Mouse (Mus musculus) layer of hippocampus, postnatal 36 days (tissue): ENCODE results near the gene Tenm3. TPM values are rescaled to one million over a fixed set of nuclear protein-coding genes. Genes with fewer than 3 reads are reported as not detected.

ENCODE experiments used
- DNase-seq, 2 experiments: peaks; one replicate each; pipeline ENCODE4 v3.0.0; 2022
- total RNA-seq, 2 experiments: library from RNA; stranded (reverse); gene quantifications; 2 replicates each; pipeline ENCODE4 v1.2.3; 2021

Tenm3 gene
- total RNA-seq, 2 experiments from 2014 or later: 75.0 to 76.7 TPM

DNA sequence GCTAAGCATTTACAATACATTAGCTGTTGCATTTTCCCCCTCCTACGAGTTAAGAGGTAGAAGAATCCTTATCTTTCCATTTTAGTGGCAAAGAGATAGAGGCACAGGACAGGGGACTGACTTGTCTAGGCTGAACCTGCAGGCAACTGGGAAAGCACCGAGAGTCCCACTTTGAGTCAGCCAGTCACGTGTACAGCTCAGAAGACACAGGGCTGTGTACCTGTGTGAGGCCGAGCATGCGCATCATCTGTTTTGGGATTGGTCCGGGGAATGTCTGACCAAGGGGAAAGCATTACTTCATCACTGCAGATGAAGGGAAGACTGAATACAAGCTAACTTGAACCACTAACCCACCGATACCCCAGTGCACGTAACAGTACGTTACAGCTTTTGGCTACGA, 526.3 kb downstream of the Tenm3 start:
- no peak for DNase-seq

DNA sequence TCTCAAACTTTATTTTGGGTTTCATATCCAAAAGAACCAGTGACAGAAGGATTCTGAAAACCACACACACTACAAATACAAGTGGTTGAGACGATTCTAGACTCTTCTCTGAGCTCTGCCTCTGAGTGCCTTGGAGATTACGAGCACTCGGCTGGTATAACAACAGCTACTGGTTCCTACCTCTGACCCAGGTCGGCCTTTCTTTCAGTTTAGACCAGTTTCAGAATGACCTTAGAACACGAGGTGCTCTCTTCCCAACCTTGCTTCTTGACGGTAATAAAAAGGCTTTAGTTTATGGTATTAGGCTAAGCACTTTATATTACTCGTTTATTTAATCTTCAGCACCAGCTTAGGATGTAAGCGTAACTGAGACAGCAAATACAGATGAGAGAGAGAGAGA, 528.1 kb downstream of the Tenm3 start:
- no peak for DNase-seq

DNA sequence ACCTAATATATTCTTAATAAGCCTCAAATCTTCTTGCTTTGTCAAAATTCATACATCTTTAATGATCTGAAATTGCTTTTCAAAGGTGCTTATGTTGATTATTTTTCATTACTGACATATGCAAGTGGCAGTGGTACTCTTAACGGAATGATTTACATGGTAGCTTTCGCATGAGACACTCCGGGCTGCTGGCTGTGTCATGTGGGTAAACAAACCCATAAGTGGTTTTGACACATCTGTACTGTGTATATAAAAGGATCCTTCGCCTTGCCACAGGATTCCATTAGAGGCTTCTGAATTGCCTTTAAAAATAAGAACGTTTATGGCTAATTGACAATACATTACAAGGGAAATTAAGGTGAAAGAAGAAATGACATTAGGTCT, 529.8 kb downstream of the Tenm3 start:
- DNase-seq: no peak

DNA sequence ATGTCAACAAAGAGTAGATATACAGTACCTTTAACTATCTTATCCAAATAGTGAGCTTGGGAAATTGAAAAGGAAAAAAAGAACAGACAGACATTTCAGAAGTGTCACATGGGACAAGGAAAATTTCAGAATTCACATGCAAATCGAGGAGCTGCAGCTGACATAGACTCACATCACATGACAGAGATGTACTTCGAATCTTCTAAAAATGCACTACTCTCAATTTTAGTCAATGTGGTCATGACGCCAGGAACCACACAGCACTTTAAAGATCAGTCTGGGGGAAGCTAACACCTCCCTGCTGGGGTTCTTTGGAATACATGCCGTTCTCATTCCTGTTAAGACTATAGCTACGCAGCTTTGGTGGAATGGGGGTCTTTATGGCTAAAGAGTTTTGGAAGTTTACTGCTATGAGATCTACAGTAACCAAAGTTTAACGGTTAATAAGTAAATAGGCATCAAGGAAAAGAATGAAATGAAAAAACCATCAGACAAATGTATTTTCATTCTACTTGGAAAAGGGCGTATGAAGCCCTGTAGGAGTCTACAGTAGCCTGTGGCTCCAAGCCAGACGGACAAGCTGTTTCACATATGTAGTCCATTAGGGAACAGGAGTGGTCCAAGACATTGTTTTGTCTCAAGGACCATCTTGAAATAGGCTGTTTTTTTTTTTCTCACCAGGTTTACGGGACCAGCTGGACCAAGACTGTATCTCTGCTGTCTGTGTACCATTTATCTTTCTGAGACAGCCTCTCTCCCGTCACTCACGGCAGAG, 530.4 kb downstream of the Tenm3 start:
- no peak for DNase-seq

DNA sequence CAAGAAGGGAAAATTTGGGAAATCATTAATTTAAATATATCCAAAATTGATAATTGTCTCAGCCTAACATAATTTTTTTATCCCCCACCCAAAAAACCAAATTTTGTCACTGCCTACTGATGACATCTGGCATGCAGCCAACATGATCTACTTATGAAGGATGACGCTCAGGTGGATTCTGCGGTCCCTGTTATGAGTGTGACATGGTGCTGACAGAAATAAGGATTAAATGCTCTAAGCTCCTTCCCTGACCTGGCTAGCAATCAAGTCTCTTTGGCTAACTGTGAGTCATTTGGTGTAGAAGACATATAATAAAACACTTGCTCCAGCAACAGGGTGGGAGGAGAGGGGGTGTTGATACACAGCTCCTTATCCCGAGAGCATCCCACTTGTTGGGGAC, 532.0 kb downstream of the Tenm3 start:
- DNase-seq: no peak

DNA sequence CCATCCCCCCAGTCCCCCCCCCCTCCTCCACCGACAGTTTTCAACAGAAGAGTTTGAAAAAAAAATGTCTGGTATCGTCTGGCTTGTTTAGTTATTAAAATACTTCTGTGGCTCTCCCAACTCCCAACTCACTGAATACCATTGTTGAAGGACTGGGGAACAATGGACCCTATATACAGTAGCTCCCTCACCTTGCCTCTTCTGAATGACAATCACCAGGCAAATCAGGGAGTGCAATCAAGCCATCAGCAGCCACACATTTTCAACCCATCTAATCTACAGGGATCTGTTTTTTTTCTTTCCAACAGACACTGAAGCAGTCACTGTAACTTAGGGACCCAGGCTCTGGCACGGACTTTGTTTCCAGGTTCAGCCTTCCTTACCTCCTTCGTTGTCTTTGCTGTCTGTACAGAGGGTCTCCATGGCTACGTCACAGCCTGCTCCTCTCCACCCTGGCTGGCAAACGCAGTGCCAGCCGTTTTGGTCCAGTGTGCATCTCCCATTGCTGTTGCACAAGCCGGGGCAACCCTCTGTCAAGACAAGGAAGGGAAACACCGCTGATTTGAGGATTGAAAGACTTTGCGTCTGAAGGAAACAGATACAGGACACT, 533.4 kb downstream of the Tenm3 start:
- no peak for DNase-seq

DNA sequence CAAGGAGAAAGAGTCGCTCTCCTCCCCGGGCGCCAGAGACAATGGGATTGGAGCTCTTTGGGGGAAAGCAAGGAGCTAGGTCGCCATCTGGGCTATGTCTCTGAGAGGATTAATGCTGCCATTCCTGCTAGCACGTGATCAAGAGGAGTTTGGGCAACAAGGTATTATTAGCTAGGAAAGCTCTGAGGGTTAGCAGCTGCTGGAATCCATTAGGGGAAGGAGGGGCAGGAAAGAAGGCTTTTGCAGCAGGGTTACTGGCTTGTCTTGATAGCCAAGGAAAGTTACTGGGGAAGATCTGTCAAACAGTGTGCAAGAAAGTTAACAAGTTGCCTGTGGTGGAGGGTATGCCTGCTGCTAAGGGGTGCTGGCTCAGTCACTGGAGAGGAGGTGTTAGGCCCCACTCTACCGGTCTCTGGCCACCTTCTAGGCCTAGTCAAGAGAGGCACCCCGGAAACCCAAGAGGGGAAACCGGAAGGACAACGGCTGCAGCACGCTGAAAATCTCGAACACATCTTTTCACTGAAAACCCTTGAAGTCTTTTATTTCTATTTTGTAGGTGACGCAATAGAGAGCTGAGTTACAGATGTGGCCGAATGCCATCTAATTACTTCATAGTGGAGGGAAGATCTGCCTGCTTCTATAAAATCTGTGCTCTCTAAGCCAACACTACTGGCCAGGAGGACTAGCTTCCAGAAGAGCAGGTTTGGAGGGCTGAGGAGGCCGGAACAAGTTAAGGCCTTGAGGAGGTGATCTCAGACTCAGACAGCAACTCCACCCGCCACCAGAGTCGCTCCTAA, 534.4 kb downstream of the Tenm3 start:
- no peak for DNase-seq

DNA sequence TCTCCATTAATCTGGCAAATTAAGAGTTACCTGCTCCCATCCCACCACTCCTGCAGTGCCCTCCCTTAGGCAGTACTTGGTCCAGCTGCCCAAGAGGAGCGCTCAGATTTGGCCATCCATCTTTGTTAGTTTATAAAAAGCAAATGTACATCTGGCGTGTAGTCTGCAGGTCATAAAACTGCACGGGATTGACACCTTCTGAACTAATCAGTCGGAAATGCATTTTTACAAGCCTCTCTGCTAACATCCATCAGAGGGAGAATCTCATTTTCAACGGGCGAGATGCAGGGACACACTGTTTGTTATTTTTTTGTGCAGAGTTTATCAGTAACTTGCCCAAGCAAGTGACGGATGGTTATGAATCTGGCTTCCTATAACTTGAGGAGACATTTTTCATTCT, 539.5 kb downstream of the Tenm3 start:
- no peak for DNase-seq

DNA sequence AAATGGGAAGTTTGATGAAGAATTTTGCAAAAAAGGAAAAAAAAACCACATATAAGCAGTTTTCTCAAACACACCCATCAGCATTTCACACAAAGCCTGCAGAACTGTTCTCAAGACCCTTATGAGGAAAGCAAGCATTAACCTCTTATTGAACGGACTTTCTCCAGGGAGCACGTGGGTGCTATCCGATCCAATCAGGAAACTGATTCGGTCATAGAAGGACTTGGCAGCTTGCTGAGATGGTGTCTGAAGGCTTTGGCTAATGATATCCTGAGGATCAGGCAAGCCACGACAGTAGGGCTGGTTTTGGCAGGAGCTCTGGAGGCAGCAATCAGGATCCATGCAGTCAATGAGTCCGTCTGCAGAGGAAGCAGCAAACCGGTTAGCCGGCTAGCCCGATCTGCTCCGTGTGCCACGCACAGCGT, 543.1 kb downstream of the Tenm3 start:
- DNase-seq: peak; percentile 30 to 43

DNA sequence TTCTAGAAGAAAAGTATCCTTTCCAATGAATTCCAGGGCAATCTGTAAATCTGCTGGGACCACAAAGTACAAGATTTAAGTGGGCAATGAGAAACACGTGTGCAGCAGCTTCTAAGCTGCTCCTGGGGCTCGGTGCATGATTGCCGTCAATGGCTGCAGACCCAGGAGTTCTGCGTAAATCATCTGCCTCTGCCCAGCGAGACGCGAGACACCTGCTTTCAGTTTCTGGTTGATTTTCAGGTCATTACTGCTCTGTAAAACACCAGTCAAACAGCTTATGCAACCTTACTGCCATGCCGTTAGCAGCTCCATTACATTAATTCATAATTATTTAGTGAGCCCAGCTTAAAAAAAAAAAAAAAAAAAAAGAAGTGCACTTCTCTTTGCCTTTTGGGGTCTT, 543.7 kb downstream of the Tenm3 start:
- no peak for DNase-seq

DNA sequence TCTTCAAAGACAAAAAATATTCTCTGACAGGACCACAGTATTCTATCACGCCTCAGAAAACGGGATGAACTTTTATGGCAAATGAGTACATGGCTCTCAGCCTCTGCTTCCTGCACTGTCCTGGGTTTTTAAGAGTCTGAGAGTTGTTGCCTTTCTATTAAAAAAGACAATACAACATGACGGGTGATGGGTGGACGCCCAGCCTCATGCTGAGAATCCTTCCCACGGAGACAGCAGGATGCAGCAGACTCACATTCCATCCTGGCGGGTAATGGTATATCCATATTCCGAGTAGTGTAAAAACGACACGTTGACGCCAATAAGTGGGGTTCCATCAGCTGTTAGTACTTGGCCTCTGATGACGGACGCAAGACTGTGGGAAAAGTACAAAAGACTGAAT, 544.4 kb downstream of the Tenm3 start:
- no peak for DNase-seq

DNA sequence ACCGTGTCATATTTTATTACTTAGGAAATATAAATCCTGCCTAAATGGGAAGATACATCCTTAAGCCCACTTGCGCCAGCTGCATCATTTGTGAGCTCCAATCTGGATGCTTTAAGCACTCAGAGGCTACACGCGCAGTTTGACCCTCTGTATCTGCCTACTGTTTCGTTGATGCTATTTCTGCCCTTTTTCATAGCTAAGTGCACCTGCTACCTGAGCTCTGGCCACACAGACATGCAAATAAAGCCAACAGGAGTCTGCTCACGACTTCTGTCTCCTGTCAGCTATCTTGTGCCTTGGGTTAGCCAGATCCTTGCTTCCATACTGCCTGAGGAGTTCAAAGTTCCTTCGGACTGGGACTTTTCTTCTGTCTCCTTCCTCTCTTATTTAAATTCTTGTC, 547.4 kb downstream of the Tenm3 start:
- no peak for DNase-seq

DNA sequence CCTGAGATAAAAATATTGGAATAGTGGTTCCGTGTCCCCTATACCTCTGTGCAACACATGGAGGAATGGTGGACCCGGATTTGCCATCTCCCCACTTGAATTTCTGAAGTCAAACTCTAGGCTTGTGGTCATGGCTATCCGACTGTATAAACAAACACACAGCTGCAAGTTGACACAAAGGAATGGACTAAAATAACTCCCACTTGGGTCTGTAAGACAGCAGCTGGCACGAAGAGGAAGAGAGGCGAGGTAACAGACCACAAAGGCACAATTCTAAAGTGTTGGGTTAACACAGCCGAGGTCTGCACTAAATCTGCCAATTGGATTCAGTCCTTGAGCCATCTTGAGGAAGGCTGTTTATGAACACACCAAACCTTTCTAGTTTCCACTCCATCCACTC, 548.2 kb downstream of the Tenm3 start:
- DNase-seq: no peak

DNA sequence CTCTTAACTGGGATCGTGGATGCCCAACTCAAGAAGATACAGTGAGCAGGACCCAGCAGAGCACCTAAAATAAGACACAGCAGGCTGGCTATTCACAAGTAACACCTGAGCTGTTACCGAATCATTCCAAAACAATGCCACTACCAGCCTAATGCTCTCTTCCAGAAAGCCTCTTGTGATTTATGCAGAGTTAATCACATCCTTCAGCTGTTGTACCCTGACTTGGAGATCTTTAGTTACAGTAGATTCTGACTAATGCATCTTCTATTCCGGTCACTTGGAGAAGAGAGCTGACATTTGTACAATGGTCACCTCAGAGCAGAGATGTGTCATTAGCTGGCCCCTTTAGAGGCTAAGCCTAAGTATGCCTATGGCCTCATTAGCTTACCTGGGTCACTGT, 550.0 kb downstream of the Tenm3 start:
- DNase-seq: no peak

DNA sequence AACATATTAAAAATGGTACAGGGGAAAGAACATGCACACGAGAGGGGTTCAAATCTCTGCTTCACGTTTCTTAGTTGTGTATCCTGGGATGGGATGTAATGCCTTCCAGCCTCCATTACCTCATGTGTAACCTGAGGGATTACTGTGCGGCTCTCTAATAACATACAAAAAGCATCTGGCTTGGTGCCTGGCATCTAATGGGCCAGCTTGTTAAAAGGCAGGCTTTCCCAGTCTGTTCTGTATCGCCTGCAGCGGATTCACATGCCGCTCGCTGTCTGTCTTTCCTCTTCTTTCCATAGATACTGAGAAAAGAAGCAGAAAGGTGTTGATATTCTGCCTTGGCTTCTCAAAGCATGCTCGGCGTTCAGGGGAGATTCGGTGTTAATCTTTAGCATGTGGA, 558.3 kb downstream of the Tenm3 start:
- no peak for DNase-seq

DNA sequence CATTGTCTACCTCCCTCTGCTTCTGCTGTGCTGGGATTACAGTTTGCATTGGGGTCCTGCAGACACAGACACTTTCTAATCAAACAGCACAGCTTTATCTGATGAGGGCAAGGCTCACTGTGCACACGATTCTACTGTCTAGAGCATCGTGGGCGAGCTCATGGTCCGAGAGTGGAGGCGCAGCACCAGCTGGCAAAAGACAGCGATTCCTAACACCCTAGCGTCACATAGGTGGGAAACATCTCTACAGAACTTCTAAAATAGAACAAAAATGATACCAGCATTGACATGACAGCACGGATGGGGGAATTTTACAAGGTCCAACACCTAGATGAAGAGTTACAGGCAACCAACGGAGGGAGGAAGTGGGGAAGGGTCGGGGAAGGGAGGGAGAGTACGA, 561.9 kb downstream of the Tenm3 start:
- DNase-seq: no peak

DNA sequence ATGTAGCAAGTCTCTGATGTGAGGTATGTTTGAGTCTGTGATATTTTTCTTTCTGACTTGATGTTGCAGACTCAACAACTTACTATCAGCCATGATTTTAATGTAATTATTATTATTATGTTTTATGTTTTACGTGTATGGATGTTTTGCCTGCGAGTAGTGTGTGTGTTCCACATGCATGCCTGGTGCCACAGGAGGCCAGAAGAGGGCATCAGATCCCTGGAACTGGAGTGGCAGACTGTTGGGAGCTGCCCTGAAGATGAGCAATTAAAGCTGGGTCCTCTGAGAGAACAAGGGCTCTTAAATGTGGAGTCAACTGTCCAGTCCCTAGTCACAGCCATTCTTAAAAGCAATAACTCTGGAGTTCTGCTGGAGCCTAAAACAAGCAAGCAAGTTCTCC, 564.4 kb downstream of the Tenm3 start:
- DNase-seq: no peak

DNA sequence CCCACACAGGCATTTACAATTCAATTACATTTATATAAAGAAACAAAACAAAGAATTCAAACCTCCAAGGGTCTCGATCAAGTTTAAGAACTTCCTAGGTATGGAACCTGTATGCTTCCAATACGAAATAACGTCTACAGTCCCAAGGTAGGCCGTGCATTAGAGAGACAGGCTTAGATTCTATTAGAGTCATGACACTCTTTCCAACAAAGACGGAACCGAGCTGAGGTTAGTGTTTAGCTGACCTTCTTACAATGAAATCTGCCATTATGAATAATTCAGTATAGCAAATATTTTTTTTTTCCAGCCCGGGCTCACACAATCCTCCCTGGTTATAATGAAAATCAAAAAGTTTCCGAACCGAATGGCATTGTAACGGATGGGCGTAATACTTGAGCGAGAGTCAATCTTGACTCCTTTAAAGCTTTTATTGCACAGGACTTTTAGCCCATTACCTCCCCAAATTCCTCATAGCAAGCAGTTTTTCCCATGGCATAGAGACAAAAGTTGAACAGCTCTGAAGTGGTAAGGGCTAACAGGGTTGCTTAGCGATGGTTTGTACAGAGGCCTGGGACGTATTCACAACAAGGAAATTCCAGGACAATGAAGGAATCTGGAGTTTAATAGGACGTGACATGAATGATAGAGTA, 565.6 kb downstream of the Tenm3 start:
- no peak for DNase-seq

DNA sequence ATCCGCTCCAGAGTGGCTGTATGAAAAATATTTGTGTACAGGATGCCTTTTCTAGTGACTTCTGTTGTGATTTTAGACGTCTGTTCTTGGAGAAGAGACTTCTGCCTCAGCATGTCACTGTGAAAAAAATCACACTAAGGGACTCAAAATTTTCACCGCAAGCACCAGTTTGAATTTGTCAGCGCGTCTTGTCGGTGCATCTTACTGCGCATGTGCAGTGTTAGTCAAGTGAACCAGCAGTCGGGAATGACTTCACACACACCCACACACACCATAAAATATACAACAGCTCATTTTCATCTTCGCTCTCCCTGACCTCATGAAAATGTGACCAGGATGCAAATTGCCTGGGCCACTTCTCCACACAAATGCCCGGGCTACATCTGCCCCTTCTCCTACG, 568.7 kb downstream of the Tenm3 start:
- DNase-seq: no peak

DNA sequence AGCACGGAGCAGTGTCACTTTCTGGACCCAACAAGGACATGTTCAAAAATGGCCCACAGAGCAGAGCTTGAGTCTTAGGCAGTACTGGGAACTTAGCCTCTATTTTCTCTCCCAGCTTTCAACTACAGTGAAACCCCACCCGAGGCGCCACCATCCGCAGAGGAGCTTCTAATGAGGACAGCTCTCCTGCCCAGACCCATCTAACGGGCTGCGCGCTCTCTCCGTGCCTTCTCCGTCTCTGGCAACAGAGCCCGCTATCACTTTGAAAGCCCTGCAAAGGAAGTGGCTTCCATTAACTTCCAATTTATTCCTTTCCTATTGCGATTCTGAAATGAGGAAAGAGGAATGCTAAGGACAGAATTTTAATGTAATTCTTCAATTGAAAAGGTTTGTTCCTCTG, 569.2 kb downstream of the Tenm3 start:
- DNase-seq: no peak

DNA sequence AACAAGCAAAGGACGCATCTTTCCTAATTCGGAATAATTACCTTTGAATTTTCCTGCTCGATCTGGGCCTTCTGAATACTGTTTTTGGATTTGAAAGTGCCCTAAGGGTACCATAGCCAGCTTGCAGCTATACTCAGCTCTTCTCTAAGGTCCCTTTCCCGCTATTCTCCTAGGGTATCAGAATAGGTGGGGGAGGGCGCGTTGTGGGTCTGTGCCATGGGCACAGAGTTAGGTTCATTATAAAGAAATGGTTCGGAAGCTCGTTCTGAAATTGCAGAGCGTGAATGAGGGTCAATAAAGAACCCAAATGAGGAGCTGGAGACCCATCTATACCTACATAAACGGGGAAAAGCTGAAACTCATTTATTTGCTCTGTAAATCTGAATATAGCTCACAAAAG, 575.1 kb downstream of the Tenm3 start:
- no peak for DNase-seq

DNA sequence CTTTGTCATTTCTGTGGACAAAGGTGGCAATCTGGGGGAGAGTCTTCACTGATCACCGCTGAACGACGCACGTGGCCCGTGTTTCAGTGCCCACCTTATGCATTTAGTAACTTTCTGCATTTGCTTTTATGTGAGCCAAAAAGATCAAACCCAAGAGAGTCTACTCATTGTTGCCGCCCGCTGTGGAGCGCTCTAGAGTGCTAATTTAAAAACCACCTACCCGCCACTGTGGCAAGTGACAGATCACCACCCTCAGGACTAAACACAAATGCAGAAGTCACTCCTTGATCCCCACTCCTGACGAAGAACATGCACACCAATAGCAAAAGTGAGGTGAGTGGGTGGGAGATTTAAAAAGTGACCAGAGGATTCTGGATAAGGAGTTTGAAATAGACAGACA, 583.5 kb downstream of the Tenm3 start:
- no peak for DNase-seq

DNA sequence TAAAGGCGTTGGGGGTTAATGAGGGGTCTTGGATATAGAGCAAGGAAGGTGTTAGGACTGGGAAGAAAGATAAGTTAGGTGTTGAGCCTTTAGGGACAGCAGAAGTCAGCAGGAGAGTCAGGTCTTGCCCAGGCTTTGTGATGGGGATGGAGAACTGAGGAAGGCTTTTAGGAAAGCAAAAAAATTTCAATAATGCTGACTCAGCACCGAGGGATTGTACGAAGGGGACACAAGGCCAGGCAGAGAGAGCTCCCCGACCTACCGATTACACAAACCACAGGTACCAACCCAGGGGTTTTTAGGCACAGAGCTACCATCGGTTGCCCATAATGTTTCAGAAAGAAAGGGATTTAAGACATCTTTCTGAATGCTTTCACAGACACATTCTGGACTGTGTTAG, 583.9 kb downstream of the Tenm3 start:
- DNase-seq: no peak
